Mouse (Mus musculus): ENCODE measurements at regions not wholly inside any gene's neighbourhood (a gene's known extent, or its start where the extent isn't known, plus 50 kb on each side); places are given as distances from the start of the nearest gene placed in this dataset.

GRCm38 (mm10) chr12:78129130-78129845, 64.8 kb upstream of the Gm6657 start:
- Histone ChIP-seq H3K36me3 (ENCODE audit: control insufficient read depth, insufficient read depth, low read length) (no peaks in the 10 kb centered on the region), H3K4me1 (ENCODE audit: control insufficient read depth, insufficient read depth, insufficient read length, low read length) (peaks cover 2% of the 10 kb centered on the region), H3K27me3 (ENCODE audit: control insufficient read depth, insufficient read depth, low read length) (peaks cover 3% of the 10 kb centered on the region; the same call in 1 of the 2 replicates), H3K27ac (ENCODE audit: insufficient read depth, low read depth, low read length) (no peak overlapping the region), H3K4me3 (ENCODE audit: low read depth, low read length) (no peak overlapping the region)
- 73% methylated on average over 5 of the region's 5 CpGs for WGBS
- TF ChIP-seq CTCF (IDR thresholded peaks at IDR 0.05; ENCODE audit: extremely low read depth, insufficient read length, insufficient replicate concordance, low read depth, low read length), result no peak
- TF ChIP-seq POLR2A (IDR thresholded peaks at IDR 0.05; ENCODE audit: low read depth, low read length), result no peak

GRCm38 (mm10) chr12:78132016-78132797, 61.8 kb upstream of the Gm6657 start:
- no peak for TF ChIP-seq CTCF (IDR thresholded peaks at IDR 0.05; ENCODE audit: extremely low read depth, insufficient read length, insufficient replicate concordance, low read depth, low read length)
- TF ChIP-seq POLR2A (IDR thresholded peaks at IDR 0.05; ENCODE audit: low read depth, low read length), result no peak
- WGBS, result 23% methylated on average over 8 of the region's 8 CpGs
- Histone ChIP-seq H3K4me3 (ENCODE audit: low read depth, low read length) (no peak overlapping the region), H3K27ac (ENCODE audit: insufficient read depth, low read depth, low read length) (no peak overlapping the region), H3K4me1 (ENCODE audit: control insufficient read depth, insufficient read depth, insufficient read length, low read length) (peaks cover 2% of the 10 kb centered on the region), H3K36me3 (ENCODE audit: control insufficient read depth, insufficient read depth, low read length) (no peaks in the 10 kb centered on the region), H3K27me3 (ENCODE audit: control insufficient read depth, insufficient read depth, low read length) (peaks cover 3% of the 10 kb centered on the region; the same call in 1 of the 2 replicates)

- H3K27ac ChIP-seq (ENCODE audit: insufficient read depth, low read depth, low read length), result no peak overlapping the region
- H3K36me3 ChIP-seq (ENCODE audit: control insufficient read depth, insufficient read depth, low read length), result no peaks in the 10 kb centered on the region
- peaks cover 3% of the 10 kb centered on the region; the same call in 1 of the 2 replicates for H3K27me3 ChIP-seq (ENCODE audit: control insufficient read depth, insufficient read depth, low read length)
- no peak for TF ChIP-seq CTCF (IDR thresholded peaks at IDR 0.05; ENCODE audit: extremely low read depth, insufficient read length, insufficient replicate concordance, low read depth, low read length)
- TF ChIP-seq POLR2A (IDR thresholded peaks at IDR 0.05; ENCODE audit: low read depth, low read length), result no peak
- peaks cover 2% of the 10 kb centered on the region for H3K4me1 ChIP-seq (ENCODE audit: control insufficient read depth, insufficient read depth, insufficient read length, low read length)
- 32% methylated on average over 9 of the region's 9 CpGs for WGBS
- H3K4me3 ChIP-seq (ENCODE audit: low read depth, low read length), result no peak overlapping the region
These were observed 60.7 kb upstream of the Gm6657 start for GRCm38 (mm10) chr12:78133341-78133740.

- TF ChIP-seq POLR2A (IDR thresholded peaks at IDR 0.05; ENCODE audit: low read depth, low read length), result no peak
- TF ChIP-seq CTCF (IDR thresholded peaks at IDR 0.05; ENCODE audit: extremely low read depth, insufficient read length, insufficient replicate concordance, low read depth, low read length), result no peak
- Histone ChIP-seq H3K4me1 (ENCODE audit: control insufficient read depth, insufficient read depth, insufficient read length, low read length) (peaks cover 2% of the 10 kb centered on the region), H3K4me3 (ENCODE audit: low read depth, low read length) (no peak overlapping the region), H3K36me3 (ENCODE audit: control insufficient read depth, insufficient read depth, low read length) (no peaks in the 10 kb centered on the region), H3K27ac (ENCODE audit: insufficient read depth, low read depth, low read length) (no peak overlapping the region), H3K27me3 (ENCODE audit: control insufficient read depth, insufficient read depth, low read length) (peaks cover 3% of the 10 kb centered on the region; the same call in 1 of the 2 replicates)
- WGBS, result 25% methylated on average over 4 of the region's 4 CpGs
These were observed 60.1 kb upstream of the Gm6657 start for GRCm38 (mm10) chr12:78133984-78134383.

- no peak overlapping the region for H3K27ac ChIP-seq (ENCODE audit: insufficient read depth, low read depth, low read length)
- TF ChIP-seq CTCF (IDR thresholded peaks at IDR 0.05; ENCODE audit: extremely low read depth, insufficient read length, insufficient replicate concordance, low read depth, low read length) (no peak), POLR2A (IDR thresholded peaks at IDR 0.05; ENCODE audit: low read depth, low read length) (no peak)
- H3K27me3 ChIP-seq (ENCODE audit: control insufficient read depth, insufficient read depth, low read length), result peaks cover 3% of the 10 kb centered on the region; the same call in 1 of the 2 replicates
- H3K4me3 ChIP-seq (ENCODE audit: low read depth, low read length), result no peak overlapping the region
- no peaks in the 10 kb centered on the region for H3K36me3 ChIP-seq (ENCODE audit: control insufficient read depth, insufficient read depth, low read length)
- WGBS, result 76% methylated on average over 3 of the region's 3 CpGs
- peaks cover 2% of the 10 kb centered on the region for H3K4me1 ChIP-seq (ENCODE audit: control insufficient read depth, insufficient read depth, insufficient read length, low read length)
These were observed 56.8 kb upstream of the Gm6657 start for GRCm38 (mm10) chr12:78137196-78137595.

- no peak overlapping the region for H3K27ac ChIP-seq (ENCODE audit: insufficient read depth, low read depth, low read length)
- H3K4me3 ChIP-seq (ENCODE audit: low read depth, low read length), result no peak overlapping the region
- no peaks in the 10 kb centered on the region for H3K36me3 ChIP-seq (ENCODE audit: control insufficient read depth, insufficient read depth, low read length)
- H3K27me3 ChIP-seq (ENCODE audit: control insufficient read depth, insufficient read depth, low read length), result peaks cover 1% of the 10 kb centered on the region; the same call in 1 of the 2 replicates
- TF ChIP-seq POLR2A (IDR thresholded peaks at IDR 0.05; ENCODE audit: low read depth, low read length) (no peak), CTCF (IDR thresholded peaks at IDR 0.05; ENCODE audit: extremely low read depth, insufficient read length, insufficient replicate concordance, low read depth, low read length) (no peak)
- no peaks in the 10 kb centered on the region; the same call in 1 of the 2 replicates for H3K4me1 ChIP-seq (ENCODE audit: control insufficient read depth, insufficient read depth, insufficient read length, low read length)
- WGBS, result 93% methylated on average over 1 of the region's 1 CpGs
These were observed 55.6 kb upstream of the Gm6657 start for GRCm38 (mm10) chr12:78138467-78138866.

Data from small intestine, adult 2 months (tissue).